In genomic region chr10:103253842-103254803, GRCm38 (mm10) we compare ENCODE assay signal across 9 mouse cellular contexts. TPM values are rescaled to one million over a fixed set of nuclear protein-coding genes. Genes with fewer than 3 reads are reported as not detected.
DNase-seq lines count a peak whose midpoint lies in the region; ATAC-seq and TF ChIP-seq lines count a peak whose summit lies in the region.
"Had no signal": no experiment of that assay in that cellular context is flagged by ENCODE, and none has a peak within 500 bp of the region (broad histone marks: within the 10 kb centered on the region; RNA-seq: fewer than 3 reads in every experiment).

No protein-coding gene starts in this region.

- H3K9me3 ChIP-seq in CH12.LX (replicated peaks; ENCODE audit: low read length), result peaks cover 35% of the 10 kb centered on the region

- no peak for TF ChIP-seq CTCF in kidney, adult 2 months (conservative IDR thresholded peaks at IDR 0.05; ENCODE audit: insufficient read depth, insufficient read length, low read depth, low read length)
- TF ChIP-seq CTCF in CH12.LX (conservative IDR thresholded peaks at IDR 0.05 in 1 of 2, IDR thresholded peaks at IDR 0.05 in 1 of 2; ENCODE audit: low read depth in 2 of 2, low read length in 2 of 2), result no peak

- TF ChIP-seq RAD21 in CH12.LX (IDR thresholded peaks at IDR 0.05; ENCODE audit: low read depth, low read length), result peak; percentile 18

- ATAC-seq in erythroid progenitor cell, adult 5-6 weeks (replicated peaks; ENCODE audit: low FRiP score, poor library complexity, severe bottlenecking), result no peak

- no peak for TF ChIP-seq POLR2A in kidney, adult 2 months (IDR thresholded peaks at IDR 0.05; ENCODE audit: low read depth, low read length)
- no peak for TF ChIP-seq POLR2A in CH12.LX (IDR thresholded peaks at IDR 0.05; ENCODE audit: low read depth, low read length)

- WGBS in kidney, adult 2 months, result 40% methylated on average over 5 of the region's 5 CpGs

- no peaks in the 10 kb centered on the region for H3K4me1 ChIP-seq in kidney, adult 2 months (ENCODE audit: control insufficient read depth, insufficient read depth, low read length)
- no peaks in the 10 kb centered on the region for H3K4me1 ChIP-seq in CH12.LX (ENCODE audit: control insufficient read depth in 1 of 2, insufficient read depth in 2 of 2)

- in situ Hi-C loops in CH12.LX (cut with MboI; ENCODE audit: low pct_ligation_motif_present, low pct_unique_long_range_greater_than_20kb, low sequenced_read_pairs), result no loop called here

- intact Hi-C loops in left cerebral cortex, postnatal 25 days (cut with DNase I), result loop anchor here (1.0 kb wide), 1 partner anchor 148 kb away; no protein-coding TSS in a partner anchor

- H3K27ac ChIP-seq in kidney, adult 2 months (ENCODE audit: insufficient read depth, low read depth, low read length), result no peak overlapping the region
- H3K27ac ChIP-seq in CH12.LX (ENCODE audit: insufficient read depth, low read depth), result no peak overlapping the region

- H3K27me3 ChIP-seq in kidney, adult 2 months (replicated peaks; ENCODE audit: control insufficient read depth, insufficient read depth, low read length), result no peaks in the 10 kb centered on the region; the same call in 1 of the 2 replicates
- H3K27me3 ChIP-seq in CH12.LX (replicated peaks), result no peaks in the 10 kb centered on the region

- dilution Hi-C loops in CH12.LX (cut with MboI; ENCODE audit: extremely low pct_ligation_motif_present, extremely low pct_unique_long_range_greater_than_20kb, low sequenced_read_pairs), result no loop called here

- H3K79me2 ChIP-seq in CH12.LX (replicated peaks; ENCODE audit: control insufficient read depth, extremely low read depth, insufficient read depth, poor library complexity, severe bottlenecking), result no peaks in the 10 kb centered on the region

- H3K4me3 ChIP-seq in kidney, adult 2 months (ENCODE audit: insufficient read depth, low read depth, low read length), result no peak overlapping the region
- H3K4me3 ChIP-seq in CH12.LX (replicated peaks in 1 of 3; ENCODE audit: low read depth in 2 of 3, low read length in 2 of 3, poor library complexity in 1 of 3), result no peak overlapping the region

- no peaks in the 10 kb centered on the region for H3K36me3 ChIP-seq in kidney, adult 2 months (ENCODE audit: control insufficient read depth, insufficient read depth, low read length)
- H3K36me3 ChIP-seq in CH12.LX (replicated peaks in 1 of 2; ENCODE audit: control insufficient read depth in 1 of 2, insufficient read depth in 1 of 2, low read length in 1 of 2), result no peaks in the 10 kb centered on the region

- no peak overlapping the region for H3K9ac ChIP-seq in CH12.LX (ENCODE audit: insufficient read depth, low read depth)

- H3K4me2 ChIP-seq in CH12.LX (ENCODE audit: insufficient read depth, low read depth, poor library complexity, severe bottlenecking), result no peak overlapping the region

- peak; percentile 42 for DNase-seq in kidney, adult 2 months
- no peak for DNase-seq in kidney, adult 18-20 months
- DNase-seq in CH12.LX (ENCODE audit: extremely low read depth), result no peak
- peak; percentile 1 for DNase-seq in c-Kit-positive CD71-positive TER-119-negative erythroid progenitor cells, embryonic 14.5 days (ENCODE audit: low read depth)
- DNase-seq in left cerebral cortex, postnatal 25 days (ENCODE audit: low spot score in 2 of 2), result peak; percentile 28 to 58
- DNase-seq in adrenal gland, postnatal 10 days, result no peak
- DNase-seq in frontal cortex, postnatal 10 days (ENCODE audit: low spot score in 2 of 2), result no peak

- no peak for TF ChIP-seq EP300 in CH12.LX (IDR thresholded peaks at IDR 0.05; ENCODE audit: low read length)

TF ChIP-seq in CH12.LX, 34 proteins besides CTCF, POLR2A, EP300 and RAD21:
- TF ChIP-seq NELFE (IDR thresholded peaks at IDR 0.05; ENCODE audit: low read depth, low read length) (no peak), CHD2 (IDR thresholded peaks at IDR 0.05; ENCODE audit: low read length) (no peak), ZC3H11A (IDR thresholded peaks at IDR 0.05; ENCODE audit: low read depth, low read length) (no peak), USF2 (conservative IDR thresholded peaks at IDR 0.05; ENCODE audit: low read depth, low read length) (no peak)

RNA-seq across cellular contexts. Expression of gene Lrriq1, which starts 18.0 kb away (rescaled TPM):
- 0.41 and 1.3 TPM in 2 replicates for polyA plus RNA-seq in kidney, adult 2 months (2012; rRNA removed)
- total RNA-seq in CH12.LX (2012; rRNA removed), result not detected in 2 replicates
- total RNA-seq in CH12.LX (2014; rRNA removed), result not detected in 2 replicates
- polyA plus RNA-seq in CH12.LX (2012; ENCODE audit: insufficient read length, low read depth), result not detected in 2 replicates
- total RNA-seq in left cerebral cortex, postnatal 25 days (2021), result 1 to 10 TPM; 3.8 to 4.9 TPM
- not detected in 2 replicates for total RNA-seq in erythroid progenitor cell, adult 5-6 weeks (2015; ENCODE audit: low replicate concordance)
- not detected in 2 replicates for total RNA-seq in erythroid progenitor cell, adult 5-6 weeks (2017; ENCODE audit: low replicate concordance)
- under 1 TPM; 0.09 to 0.12 TPM for total RNA-seq in adrenal gland, postnatal 10 days (2021)
- total RNA-seq: neutrophil, adult 5-6 weeks had no signal

Comparison
In these comparisons a context has a peak if more than half of its experiments do, and no peak if none do; other contexts are left out.
1. DNase-seq: peak in kidney, adult 2 months (single experiment), c-Kit-positive CD71-positive TER-119-negative erythroid progenitor cells, embryonic 14.5 days (single experiment) and left cerebral cortex, postnatal 25 days (2 of 2); none in kidney, adult 18-20 months (single experiment), CH12.LX (single experiment), adrenal gland, postnatal 10 days (single experiment) and frontal cortex, postnatal 10 days (0 of 2).
2. RNA of gene Lrriq1, which starts 18.0 kb away (total RNA-seq): 3.8 to 4.9 TPM in left cerebral cortex, postnatal 25 days; 0.09 to 0.12 TPM in adrenal gland, postnatal 10 days, not detected in CH12.LX and not detected in erythroid progenitor cell, adult 5-6 weeks; every median in the first group is over 4 times any median in the second.